Mouse (Mus musculus): ENCODE results near the gene Mapk7.

Mapk7 gene

DNA sequence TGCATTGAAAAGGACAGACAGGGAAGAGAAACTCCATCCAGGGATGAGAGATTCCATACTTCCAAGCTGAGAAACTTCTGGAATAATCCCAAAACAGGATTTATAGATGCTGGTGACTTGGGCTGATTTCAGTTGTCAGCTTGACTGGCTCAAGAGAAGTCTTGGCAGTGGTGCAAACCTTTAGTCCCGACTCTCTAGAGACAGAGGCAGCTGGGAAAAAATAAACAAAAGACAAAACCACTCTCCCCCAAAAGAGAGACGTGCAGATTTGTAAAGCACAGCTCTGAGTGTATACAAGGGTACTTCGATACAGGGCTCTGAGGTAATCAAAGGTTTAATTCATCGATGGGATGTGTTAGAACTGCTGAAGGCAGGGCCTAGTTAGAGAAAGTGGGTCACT lies 28.8 kb downstream of the Mapk7 start:
- no peak for DNase-seq (ENCODE audit: low spot score)

DNA sequence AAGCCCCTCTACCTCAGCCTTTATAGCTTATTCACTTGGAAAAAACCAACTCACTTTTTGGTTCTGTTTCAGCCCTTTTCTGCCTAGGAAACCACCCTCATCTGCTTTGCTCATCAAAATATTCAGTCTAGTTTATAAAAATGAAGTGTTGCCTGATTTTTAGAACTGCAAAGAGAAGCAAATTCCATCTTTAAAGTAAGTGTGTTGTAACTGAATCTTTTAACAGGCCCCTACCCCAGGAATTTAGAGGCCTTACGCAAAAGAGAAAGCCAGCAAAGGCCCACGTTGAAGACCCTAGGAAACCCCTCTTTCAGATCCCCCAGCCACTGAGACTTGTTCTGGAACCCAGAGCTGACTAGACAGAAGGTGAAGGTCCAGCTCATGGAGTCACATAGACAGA lies 30.1 kb downstream of the Mapk7 start:
- DNase-seq (ENCODE audit: low spot score) = no peak

- peak; percentile 61 for DNase-seq (ENCODE audit: low spot score)
These were observed 44.5 kb downstream of the Mapk7 start for GRCm38 (mm10) chr11:61449499-61450292.

DNA sequence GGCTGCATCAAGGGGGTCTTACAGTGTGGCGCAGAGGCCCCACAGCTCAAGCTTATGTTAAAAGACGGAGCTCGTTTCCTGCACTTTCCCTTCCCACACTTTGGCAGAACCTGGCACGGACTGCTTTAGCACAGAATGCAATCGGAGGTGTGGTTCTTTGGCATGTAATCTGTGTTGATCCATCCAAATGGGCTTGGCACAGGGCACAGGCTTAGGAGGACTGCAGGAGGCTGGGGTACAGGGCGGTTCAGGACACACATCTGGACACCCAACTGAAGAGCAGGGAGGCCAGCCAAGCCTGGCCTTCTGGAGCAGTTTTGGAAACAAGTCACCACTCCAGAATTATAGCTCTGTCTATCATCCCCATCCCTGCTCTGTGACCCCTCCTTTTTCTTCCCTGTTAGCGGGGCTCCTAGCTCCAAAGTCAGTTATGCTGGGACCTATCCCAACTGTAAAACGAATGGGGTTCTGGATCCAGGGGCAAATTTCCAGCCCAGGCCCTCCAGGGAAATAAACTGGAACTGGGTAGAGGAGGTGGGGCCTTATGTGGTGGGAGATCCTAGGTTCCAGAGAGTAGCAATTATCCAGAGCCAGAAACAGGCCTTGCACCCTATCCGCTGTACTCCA lies 45.5 kb downstream of the Mapk7 start:
- DNase-seq (ENCODE audit: low spot score) = peak; percentile 50

DNA sequence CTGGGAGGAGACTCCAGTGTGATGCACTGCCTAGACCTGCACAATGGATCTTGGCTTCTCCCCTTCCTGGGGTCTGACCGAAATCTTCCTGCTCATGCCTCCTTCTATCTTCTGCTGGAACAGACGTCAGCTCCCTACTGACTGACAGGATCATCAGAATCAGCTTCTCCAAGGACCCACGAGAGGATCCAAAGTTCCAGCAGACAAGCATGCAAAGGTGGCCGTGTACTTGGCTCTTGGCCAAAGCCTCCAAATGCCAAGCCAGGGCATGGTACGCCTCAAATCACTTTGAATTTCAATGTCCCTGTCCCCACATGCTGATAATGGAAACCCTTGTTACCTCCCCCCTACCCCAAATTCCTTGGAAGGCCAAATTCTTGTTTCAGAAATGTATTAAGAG lies 46.2 kb downstream of the Mapk7 start:
- DNase-seq (ENCODE audit: low spot score) = no peak

GRCm38 (mm10) chr11:61447296-61447695 lies 46.9 kb downstream of the Mapk7 start:
- no peak for DNase-seq (ENCODE audit: low spot score)

DNA sequence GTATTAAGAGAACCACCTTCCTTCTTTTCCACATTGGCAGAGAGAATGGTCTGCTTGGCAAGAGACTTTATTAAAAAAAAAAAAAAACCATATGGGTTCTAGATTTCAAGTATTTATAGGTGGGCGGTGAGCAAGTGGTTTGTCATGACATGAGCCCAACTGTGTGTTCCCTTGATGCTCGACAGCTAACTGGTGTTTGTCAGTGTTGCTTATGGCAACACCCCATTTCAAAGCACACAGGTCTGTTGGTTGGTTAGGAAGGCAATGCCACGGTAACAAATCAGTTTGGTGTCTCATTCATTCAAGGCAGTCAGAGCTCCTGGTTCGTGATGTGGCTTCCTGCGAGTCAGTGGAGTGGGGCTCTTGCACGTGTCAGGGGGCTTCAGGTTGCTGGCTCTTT lies 50.4 kb downstream of the Mapk7 start:
- no peak for DNase-seq (ENCODE audit: low spot score)

GRCm38 (mm10) chr11:61441670-61442069 lies 52.5 kb downstream of the Mapk7 start:
- DNase-seq (ENCODE audit: low spot score) = no peak

DNA sequence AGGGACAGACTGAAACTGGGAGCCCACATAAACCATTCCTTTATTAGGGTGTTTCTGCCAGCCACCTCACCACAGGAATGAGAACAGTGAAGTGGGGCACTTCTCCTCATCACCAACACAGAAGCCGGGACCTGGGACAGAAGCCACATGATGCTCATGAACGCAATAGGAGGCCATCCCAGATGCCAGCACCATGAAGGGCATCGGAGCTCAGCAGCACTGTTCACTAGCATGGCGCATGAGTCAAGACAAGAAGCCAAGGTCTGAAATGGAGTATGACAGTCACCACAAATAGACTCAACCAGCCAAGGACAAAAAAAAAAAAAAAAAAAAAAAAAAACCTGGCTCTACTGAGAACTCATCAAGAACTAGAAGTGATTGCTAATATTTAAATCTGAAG lies 53.8 kb downstream of the Mapk7 start:
- no peak for DNase-seq (ENCODE audit: low spot score)

DNA sequence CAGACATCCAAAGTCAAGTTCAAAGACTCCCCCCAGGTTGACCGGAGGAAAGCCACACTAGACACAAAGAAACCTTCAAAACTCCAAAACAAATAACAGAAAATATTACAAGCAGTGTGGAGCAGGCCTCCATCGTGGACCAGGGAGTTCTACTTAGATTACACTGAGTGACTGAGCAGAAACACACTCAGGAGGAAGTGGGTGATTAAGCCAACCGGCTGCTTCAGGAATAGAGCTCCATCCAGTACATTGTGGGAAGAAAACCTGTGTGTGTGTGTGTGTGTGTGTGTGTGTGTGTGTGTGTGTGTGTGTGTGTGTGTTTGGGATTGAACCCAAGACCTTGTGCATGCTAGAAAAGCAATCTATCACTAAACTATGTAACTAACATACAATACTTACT lies 55.0 kb downstream of the Mapk7 start:
- no peak for DNase-seq (ENCODE audit: low spot score)

Data from layer of hippocampus, adult 11-12 months (tissue).